Mouse (Mus musculus) erythroid progenitor cell, adult 5-6 weeks (primary cell): ENCODE measurements around the gene Rab25. TPM values are rescaled to one million over a fixed set of nuclear protein-coding genes. Genes with fewer than 3 reads are reported as not detected.

Experiments
- ATAC-seq: replicated peaks from 2 replicates; pipeline ENCODE4 v1.8.0; 2016; ENCODE audit warnings: moderate number of reproducible peaks, mild to moderate bottlenecking, moderate TSS enrichment, inconsistent platforms; ENCODE audit not compliant: poor library complexity, low FRiP score, severe bottlenecking
- total RNA-seq, 2 experiments: library from RNA; stranded (forward) in 1 of 2; stranded (reverse) in 1 of 2; fragments of 150-400 nt in 1 of 2; fragments of 186-747, 209-891 nt in 1 of 2; gene quantifications; 2 replicates each; pipeline versions ENCODE4 v1.2.3 to v1.2.4; 2015 to 2017; ENCODE audit warnings: low replicate concordance in 2 of 2

Gene Rab25
- total RNA-seq, 2 experiments from 2014 or later = not detected

DNA sequence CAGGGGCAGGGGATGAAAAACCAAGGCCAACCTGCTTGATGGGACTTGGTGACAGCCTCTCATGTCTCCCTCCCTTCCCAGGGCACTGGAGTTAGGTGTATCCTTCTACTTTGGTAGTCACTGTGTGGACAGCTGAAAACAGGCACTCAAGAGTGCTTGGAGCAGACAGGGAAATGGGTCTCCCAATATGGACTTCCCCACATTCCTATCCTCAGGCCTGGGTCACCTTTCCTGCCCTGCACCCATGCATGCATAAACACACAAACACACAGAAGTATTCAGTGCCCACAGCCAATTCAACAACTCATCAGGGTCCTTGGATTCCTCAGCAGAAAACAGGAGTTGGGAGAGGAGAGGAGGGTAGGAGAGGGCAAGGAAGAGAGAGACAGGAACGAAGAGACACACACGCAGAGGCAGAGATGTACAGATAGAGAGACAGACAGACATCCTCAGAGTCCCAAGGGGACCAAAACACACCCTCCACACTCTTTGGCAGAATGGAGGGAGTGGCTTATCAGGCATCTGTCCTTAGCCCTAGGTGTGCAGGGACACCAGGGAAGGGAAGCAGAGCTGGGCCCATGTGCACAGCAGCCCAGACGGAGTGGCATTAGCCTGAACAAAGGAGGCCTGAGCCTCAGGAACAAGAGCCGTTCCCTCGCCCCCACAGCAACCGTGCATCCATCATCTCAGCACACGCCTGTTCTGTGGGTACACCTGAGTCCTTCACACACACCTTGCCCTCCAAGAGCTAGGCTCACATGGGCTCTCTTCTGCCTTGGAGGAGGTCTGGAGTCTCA is 18.7 kb downstream of the Rab25 start:
- no peak for ATAC-seq

GRCm38 (mm10) chr3:88528646-88529045 is 19.5 kb downstream of the Rab25 start:
- ATAC-seq = no peak

GRCm38 (mm10) chr3:88527565-88527964 is 20.5 kb downstream of the Rab25 start:
- ATAC-seq = no peak

DNA sequence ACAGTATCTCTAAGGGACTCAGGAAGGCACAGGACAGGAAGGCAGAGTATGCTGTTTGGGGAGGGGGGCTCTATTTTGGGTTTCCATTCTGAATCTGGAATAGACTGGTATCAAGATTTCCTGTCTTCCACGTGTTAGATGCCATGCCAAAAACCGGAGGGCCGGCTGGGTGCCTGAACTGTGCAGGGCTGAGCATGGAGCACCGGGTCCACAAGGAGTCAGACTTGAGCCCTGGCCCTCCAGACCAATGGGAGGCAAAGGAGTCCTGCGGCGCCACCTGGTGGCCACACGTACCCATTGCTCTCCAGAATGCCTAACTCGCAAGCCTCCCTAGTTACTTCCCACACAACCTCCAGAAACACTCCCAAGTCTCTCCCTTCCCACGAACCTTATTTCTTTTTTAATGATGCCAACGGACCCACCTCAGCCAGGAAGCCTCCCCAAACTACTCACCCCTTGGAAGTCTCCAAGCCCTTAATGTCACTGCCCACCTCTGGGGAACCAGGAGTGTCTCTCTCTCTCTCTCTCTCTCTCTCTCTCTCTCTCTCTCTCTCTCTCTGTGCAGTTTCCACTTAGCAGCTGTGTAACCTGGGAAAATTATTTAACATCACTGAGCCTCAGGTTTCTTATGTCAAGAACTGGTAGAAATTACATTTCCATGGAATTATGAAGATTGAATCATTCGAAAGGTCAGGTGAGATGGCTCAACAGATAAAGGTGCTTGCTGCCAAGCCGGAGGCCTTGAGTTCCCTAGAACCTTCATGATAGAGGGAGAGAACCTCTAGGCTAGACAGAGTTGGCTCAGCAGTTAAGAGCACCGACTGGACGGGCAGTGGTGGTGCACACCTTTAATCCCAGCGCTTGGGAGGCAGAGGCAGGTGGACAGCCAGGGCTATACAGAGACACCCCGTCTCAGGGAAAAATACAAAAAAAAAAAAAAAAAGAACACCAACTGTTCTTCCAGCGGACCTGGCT is 21.7 kb downstream of the Rab25 start:
- ATAC-seq = peak; percentile 86

DNA sequence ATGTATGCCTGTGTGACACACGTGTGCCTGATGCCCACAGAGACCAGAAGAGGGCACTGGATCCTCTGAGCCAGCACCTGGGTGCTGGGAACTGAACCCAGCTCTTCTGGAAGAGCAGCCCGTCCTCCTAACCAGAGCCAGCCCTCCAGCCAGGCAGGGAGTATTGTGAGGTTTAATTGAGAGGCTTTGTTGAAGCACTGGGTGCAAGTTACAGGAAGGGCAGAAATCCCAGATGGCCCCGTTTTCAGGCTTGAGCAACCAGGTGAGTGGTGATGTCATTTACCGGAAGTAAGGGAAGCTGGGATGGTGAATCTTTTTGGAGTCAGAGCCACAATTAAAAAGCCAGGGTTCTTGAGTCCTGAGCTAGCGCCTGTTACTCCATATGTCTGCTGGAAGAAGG is 23.1 kb downstream of the Rab25 start:
- no peak for ATAC-seq

DNA sequence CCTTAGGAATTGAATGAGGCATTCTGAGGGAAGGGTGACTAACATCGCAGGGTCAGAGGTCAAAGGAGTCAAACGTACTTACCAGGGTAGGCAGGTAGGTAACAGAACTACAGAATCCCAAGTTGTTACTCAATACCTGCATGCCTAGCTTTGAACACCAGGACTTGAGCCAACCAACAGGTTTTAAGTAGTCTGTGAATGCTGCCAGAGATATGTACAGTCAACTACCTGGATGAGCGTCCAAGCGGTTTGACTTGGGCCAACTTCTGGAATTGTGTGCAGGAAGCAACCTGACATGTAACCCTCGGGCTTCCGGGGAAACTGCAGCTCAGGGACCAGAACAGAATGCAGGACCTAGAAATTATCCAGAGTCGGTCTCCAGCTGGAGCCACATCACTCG is 25.1 kb downstream of the Rab25 start:
- no peak for ATAC-seq

DNA sequence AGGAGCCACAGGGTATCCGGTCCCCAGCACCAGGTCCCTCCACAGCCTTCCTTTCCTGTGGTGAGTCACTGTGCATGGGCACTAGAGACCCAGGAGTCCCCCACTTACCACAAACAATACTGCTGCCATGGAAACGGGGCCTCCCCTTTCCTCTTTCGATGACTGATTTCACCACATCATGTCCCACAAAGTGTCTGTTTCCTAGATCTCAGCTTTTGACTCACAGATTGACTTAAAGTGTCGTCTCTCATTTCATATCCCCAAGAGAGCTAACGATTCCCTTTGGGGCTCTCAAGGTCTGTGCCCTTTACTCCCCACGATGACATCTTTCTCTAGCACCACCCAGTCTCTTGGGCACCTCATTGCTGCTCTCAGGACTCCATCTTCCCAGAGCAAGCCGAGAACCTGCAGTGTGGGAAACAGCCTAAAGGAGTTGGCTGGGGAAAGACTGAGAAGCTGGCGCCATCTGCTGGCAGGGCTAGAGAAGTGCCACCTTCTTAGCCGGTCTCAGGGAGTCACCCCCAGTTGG is 26.2 kb downstream of the Rab25 start:
- peak; percentile 77 for ATAC-seq

GRCm38 (mm10) chr3:88521156-88521555 is 26.9 kb downstream of the Rab25 start:
- no peak for ATAC-seq

DNA sequence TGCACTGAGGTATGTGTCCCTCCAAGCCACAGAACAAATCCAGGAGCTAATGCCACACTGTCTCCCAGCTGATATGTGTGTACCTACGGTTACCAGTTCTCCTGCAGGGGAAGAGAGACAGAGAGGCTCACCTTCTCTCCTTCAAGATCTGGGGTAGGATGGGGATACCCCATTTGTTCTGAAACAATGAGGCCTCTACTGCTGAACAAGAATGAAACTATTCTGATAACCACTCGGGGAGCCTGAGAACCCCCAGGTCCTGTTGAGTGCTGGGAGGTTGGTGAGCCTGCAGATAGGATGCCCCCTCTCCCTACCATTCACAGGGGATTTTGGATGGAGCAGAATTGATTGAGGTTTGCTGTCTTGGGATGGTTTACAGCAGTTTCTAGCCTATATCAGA is 28.0 kb downstream of the Rab25 start:
- no peak for ATAC-seq

DNA sequence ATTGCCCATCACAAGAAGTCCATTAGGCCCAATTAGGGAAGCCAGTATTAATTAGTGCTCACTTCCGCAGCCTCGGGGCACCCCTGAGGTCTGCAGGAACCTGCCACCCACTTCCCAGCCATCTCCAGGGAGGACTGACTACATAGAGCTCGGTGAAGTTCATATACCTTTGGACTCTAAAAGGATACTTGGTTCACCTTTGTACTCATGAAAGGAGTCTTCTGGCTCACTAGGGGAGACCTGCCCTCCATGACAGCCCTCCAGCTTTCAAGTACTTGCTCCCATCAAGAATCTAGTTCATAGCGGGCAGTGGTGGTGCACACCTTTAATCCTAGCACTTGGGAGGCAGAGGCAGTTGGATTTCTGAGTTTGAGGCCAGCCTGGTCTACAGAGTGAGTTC is 29.7 kb downstream of the Rab25 start:
- no peak for ATAC-seq

DNA sequence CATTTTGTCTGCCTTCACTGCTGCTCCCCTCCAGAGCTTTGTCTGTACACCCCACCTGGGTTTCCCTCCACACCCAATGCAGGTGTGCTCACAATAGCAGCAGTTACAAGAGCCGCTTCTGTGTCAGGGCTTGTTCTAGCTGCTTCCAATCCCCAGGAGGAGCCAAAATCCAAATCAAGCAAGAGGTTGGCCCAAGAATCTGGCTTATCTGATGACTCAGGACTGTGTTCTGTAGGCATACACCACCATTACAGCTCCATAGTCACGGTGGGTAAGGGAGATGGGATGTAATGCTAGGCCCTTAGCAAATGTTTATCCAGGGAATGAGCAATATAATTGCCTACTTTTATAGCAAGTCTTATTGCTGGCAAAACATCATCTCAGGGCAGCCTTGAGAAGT is 31.7 kb downstream of the Rab25 start:
- no peak for ATAC-seq

DNA sequence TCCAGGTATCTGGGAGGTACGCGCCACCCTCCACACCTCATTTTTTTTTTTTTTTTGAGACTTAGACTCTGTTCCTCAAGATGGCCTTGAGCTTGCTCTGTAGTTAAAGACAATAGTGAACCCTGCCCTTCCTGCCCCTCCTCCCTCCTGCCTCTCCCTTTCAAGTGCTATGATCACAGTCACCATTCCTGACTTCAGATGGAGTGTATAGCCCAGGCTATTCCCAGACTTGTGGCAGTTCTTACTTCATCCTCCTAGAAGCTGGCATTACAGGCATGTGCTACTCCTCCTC is 33.1 kb downstream of the Rab25 start:
- no peak for ATAC-seq

DNA sequence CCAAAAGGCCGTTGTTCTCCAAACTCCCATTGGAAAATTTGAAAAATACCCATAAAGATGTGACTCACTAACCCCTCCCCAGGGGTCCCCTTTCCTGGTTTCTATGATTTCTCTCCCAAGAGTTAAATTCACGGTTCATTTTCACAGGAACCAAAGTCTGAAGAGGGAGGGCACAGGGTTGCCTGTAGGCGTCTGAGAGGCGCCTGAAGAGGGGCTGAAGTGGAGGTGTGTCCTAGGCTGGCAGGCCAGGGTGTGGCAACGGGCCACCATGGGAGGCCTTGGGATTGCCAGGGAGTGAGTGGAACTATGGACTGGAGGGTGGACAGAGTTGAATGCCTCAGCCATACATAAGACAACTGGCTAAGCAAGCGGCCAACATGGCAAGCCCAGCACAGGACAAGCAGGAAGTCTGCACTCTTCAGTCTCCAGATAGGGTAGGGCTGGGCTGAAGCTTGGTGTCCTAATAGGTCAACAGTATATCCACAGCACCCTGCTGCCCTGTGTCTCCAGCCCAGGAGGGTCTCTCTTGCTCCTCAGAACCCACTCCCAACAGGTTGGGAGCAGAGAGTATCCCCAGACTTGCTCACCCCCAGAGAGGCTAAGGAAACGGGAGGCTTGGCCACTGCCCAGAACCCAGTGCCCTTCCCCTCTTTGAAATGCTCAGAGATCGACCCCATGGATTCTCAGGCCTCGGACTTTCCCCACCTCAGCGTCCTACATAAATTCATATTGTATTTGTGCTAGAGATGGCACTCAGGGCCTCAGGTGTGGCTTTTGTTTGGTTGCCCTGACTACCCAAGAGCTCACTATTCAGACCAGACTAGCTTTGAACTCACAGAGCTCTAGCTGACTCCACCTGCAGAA is 33.6 kb downstream of the Rab25 start:
- ATAC-seq = no peak

- ATAC-seq = no peak
Measured at GRCm38 (mm10) chr3:88513546-88514115, 34.5 kb downstream of the Rab25 start.

DNA sequence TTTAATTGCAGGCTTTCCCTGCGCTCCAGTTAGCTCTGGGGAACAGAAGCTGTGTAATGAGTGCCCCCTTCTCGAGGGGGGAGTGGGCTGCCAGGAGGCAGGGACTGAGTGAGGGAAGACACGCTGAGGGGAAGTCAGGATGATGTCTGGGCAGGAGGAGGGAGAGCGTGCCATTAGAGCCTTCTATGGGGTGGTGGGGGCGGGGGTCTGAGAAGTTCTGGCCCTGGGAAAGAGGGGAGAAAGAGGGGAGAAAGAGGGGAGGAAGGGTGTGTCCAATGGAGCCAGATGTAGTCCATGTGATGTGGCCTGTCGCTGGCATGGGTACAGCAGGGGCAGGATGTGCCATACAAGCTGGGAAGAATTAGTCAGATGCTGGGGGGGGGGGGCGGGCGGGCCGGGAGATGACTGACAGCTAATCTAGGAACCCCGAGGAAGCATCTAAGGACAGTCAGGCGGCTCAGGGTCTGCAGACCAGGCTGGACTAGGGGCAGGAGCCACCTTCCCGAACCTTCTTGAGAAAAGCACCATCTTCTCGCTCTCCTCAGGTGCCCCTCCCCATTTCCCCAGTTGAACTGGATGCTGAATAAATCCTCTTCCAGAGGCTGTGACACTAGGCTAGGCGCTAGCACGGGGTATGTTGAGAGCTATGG is 35.1 kb downstream of the Rab25 start:
- ATAC-seq = no peak

GRCm38 (mm10) chr3:88512141-88512895 is 35.8 kb downstream of the Rab25 start:
- ATAC-seq = no peak

DNA sequence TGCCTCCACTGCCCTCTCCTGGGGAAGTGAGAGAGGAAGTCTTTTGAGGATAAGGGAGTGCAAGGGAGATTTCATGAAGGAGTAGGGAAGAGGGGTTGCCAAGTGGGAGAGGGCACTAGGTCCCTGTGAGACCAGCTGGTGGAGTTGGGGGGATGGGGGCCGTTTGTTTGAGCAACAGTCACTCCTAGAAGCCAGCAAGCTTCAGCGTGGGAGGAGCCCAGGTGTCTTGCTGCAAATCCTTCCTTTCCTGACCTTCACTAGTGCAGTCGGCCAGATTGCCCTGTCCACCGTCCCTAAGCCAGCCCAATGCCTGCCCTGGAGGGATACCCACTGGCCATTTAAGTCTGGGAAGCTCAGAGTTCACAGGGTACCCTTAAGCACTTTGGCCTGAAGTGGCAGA is 36.5 kb downstream of the Rab25 start:
- no peak for ATAC-seq
